In genomic region chrX:57260744-57261143, GRCm38 (mm10) we compare ENCODE assay signal across 10 mouse cellular contexts. TPM values are rescaled to one million over a fixed set of nuclear protein-coding genes. Genes with fewer than 3 reads are reported as not detected.
DNase-seq lines count a peak whose midpoint lies in the region; ATAC-seq and TF ChIP-seq lines count a peak whose summit lies in the region.
"Had no signal": no experiment of that assay in that cellular context is flagged by ENCODE, and none has a peak within 500 bp of the region (broad histone marks: within the 10 kb centered on the region; RNA-seq: fewer than 3 reads in every experiment).

No protein-coding gene starts in this region.

- H3K36me3 ChIP-seq in hindbrain, postnatal 0 days (ENCODE audit: insufficient read depth, low read length) = no peaks in the 10 kb centered on the region
- H3K36me3 ChIP-seq: forebrain, embryonic 12.5 days had no signal

- no peaks in the 10 kb centered on the region for H3K4me1 ChIP-seq in hindbrain, postnatal 0 days (ENCODE audit: insufficient read depth, low read length)
- H3K4me1 ChIP-seq: forebrain, embryonic 12.5 days had no signal

- no peaks in the 10 kb centered on the region for H3K27me3 ChIP-seq in hindbrain, postnatal 0 days (ENCODE audit: insufficient read depth, low read length)
- H3K27me3 ChIP-seq: forebrain, embryonic 12.5 days had no signal

- no peak overlapping the region for H3K9ac ChIP-seq in hindbrain, postnatal 0 days (replicated peaks; ENCODE audit: low read length)
- H3K9ac ChIP-seq: forebrain, embryonic 12.5 days had no signal

- H3K9me3 ChIP-seq in hindbrain, postnatal 0 days (ENCODE audit: low read length) = no peaks in the 10 kb centered on the region
- H3K9me3 ChIP-seq: forebrain, embryonic 12.5 days had no signal

- WGBS in hindbrain, postnatal 0 days = 55% methylated on average over 2 of the region's 2 CpGs

- no peak overlapping the region for H3K27ac ChIP-seq in hindbrain, postnatal 0 days
- H3K27ac ChIP-seq: forebrain, embryonic 12.5 days had no signal

- H3K4me3 ChIP-seq in hindbrain, postnatal 0 days (ENCODE audit: low read length) = no peak overlapping the region
- H3K4me3 ChIP-seq: forebrain, embryonic 12.5 days had no signal

- peak; percentile 58; the same call in 1 of the 2 replicates for ATAC-seq in hindbrain, postnatal 0 days

- peak; percentile 10 for DNase-seq in kidney, adult 9 months
- DNase-seq in kidney, postnatal 25 days = no peak
- peak; percentile 2 to 6 for DNase-seq in spleen, postnatal 36 days (ENCODE audit: low spot score in 2 of 2)
- no peak for DNase-seq in spleen, adult 18-20 months
- DNase-seq in hindbrain, postnatal 0 days (ENCODE audit: low spot score) = peak; percentile 57
- no peak for DNase-seq in adrenal gland, adult 2 months
- no peak for DNase-seq in layer of hippocampus, postnatal 25 days (ENCODE audit: extremely low spot score in 1 of 2, low spot score in 1 of 2)
- DNase-seq: lung, adult 2 months had no signal

- TF ChIP-seq CTCF in hindbrain, postnatal 0 days (IDR thresholded peaks at IDR 0.05; ENCODE audit: low read depth) = peak; percentile 67

- H3K4me2 ChIP-seq in hindbrain, postnatal 0 days (ENCODE audit: low read depth, low read length) = no peak overlapping the region
- H3K4me2 ChIP-seq: forebrain, embryonic 12.5 days had no signal

RNA-seq across cellular contexts. Expression of gene Cd40lg, which starts 48.8 kb away (rescaled TPM):
- total RNA-seq in hindbrain, postnatal 0 days (2014; rRNA removed) = not detected in 2 replicates
- not detected in 2 replicates for polyA plus RNA-seq in hindbrain, postnatal 0 days (2015; fragmentation: Nextera tagmentation; extraction: Ambion mirVana)
- total RNA-seq in adrenal gland, adult 2 months (2021) = not detected
- polyA plus RNA-seq in adrenal gland, adult 2 months (2012; rRNA removed) = not detected in 2 replicates
- total RNA-seq in layer of hippocampus, postnatal 25 days (2021) = not detected
- polyA plus RNA-seq: forebrain, embryonic 12.5 days; intestine, embryonic 14.5 days had no signal

Comparison
In these comparisons a context has a peak if more than half of its experiments do, and no peak if none do; other contexts are left out.
1. DNase-seq: peak in kidney, adult 9 months (single experiment), spleen, postnatal 36 days (2 of 2) and hindbrain, postnatal 0 days (single experiment); none in kidney, postnatal 25 days (0 of 2), spleen, adult 18-20 months (0 of 2), adrenal gland, adult 2 months (single experiment) and layer of hippocampus, postnatal 25 days (0 of 2).